Comparison of ENCODE assay signal across 1 mouse cellular context in the genomic region with DNA sequence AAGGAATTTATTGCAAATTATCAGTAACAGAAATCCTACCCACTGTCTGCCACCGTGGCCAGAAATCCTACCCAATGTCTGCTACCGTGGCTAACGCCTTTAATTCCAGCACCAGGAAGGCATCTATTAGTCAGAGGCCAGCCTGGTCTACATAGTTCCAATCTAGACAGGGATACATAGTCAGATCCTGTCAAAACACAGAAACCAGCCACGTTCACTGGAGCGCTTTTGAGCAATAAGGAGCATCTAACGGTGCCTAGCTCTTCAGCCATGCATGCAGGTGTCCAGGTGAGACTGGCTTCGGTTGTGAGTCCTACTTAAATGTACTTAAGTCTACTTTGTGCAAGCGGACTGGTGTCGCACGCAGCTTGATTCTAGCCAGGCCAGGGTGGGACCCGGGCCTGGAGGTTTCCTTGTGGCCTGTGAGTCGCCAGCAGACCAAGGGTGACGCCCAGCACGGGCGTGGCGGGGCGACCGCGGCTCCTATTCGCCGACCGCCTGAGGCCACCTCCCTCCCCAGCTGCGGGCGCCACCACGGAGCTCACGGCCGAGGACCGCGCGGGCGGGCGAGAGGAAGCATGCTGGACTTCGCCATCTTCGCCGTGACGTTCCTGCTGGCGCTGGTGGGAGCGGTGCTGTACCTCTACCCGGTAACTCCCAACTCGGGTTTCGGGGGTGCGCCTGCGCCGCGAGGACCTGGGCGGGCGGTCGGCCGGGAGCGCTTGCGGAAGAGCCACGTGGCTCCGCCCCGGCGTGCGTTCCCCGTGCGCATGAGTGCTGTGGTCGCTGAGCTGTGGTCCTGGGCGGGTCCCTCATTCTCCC.
TF ChIP-seq lines count a peak whose summit lies in the region.

A gene (plus strand): TSS at position 516 of the 822 bp plus-strand sequence.

TF ChIP-seq in CH12.LX, 34 proteins besides CTCF, POLR2A, EP300 and RAD21 (continued from another document):
- TF ChIP-seq CHD1 (IDR thresholded peaks at IDR 0.05; ENCODE audit: low read depth, low read length) (no peak), TCF12 (IDR thresholded peaks at IDR 0.05; ENCODE audit: low read depth, low read length) (peak; percentile 80), TBP (conservative IDR thresholded peaks at IDR 0.05; ENCODE audit: low read depth, low read length) (peak; percentile 31; the same call in 1 of the 2 replicates), JUND (conservative IDR thresholded peaks at IDR 0.05; ENCODE audit: low read depth, low read length) (no peak), MXI1 (IDR thresholded peaks at IDR 0.05; ENCODE audit: low read depth, low read length) (peak; percentile 79), E2F4 (IDR thresholded peaks at IDR 0.05; ENCODE audit: insufficient replicate concordance, low read depth, low read length) (no peak), MAZ (IDR thresholded peaks at IDR 0.05; ENCODE audit: low read depth, low read length) (no peak), ETS1 (conservative IDR thresholded peaks at IDR 0.05; ENCODE audit: low read depth, low read length) (0 out of 2 replicates have a peak, but pooled peaks have one; percentile 7), CHD2 (IDR thresholded peaks at IDR 0.05; ENCODE audit: low read length) (no peak), BHLHE40 (IDR thresholded peaks at IDR 0.05; ENCODE audit: low read depth, low read length) (peak; percentile 87), HCFC1 (IDR thresholded peaks at IDR 0.05; ENCODE audit: low read depth, low read length) (peak; percentile 47; the same call in 1 of the 2 replicates), ZKSCAN1 (IDR thresholded peaks at IDR 0.05; ENCODE audit: borderline replicate concordance, low read depth, low read length) (no peak), USF1 (IDR thresholded peaks at IDR 0.05; ENCODE audit: low read depth, low read length) (peak; percentile 64), NRF1 (IDR thresholded peaks at IDR 0.05; ENCODE audit: low read depth, low read length) (peak; percentile 96), MAFK (IDR thresholded peaks at IDR 0.05; ENCODE audit: insufficient replicate concordance, low read length) (no peak)
